Mouse (Mus musculus): ENCODE measurements at regions not wholly inside any gene's neighbourhood (a gene's known extent, or its start where the extent isn't known, plus 50 kb on each side); places are given as distances from the start of the nearest gene placed in this dataset.

GRCm38 (mm10) chr2:92799770-92800169 lies 115.1 kb upstream of the Syt13 start:
- ATAC-seq (replicated peaks; ENCODE audit: poor library complexity), result no peak

GRCm38 (mm10) chr2:92800667-92801066 lies 114.2 kb upstream of the Syt13 start:
- ATAC-seq (replicated peaks; ENCODE audit: poor library complexity), result no peak

GRCm38 (mm10) chr2:92804916-92805315 lies 110.0 kb upstream of the Syt13 start:
- no peak for ATAC-seq (replicated peaks; ENCODE audit: poor library complexity)

- no peak for ATAC-seq (replicated peaks; ENCODE audit: poor library complexity)
Observed at GRCm38 (mm10) chr2:92805761-92806160, 109.1 kb upstream of the Syt13 start.

- ATAC-seq (replicated peaks; ENCODE audit: poor library complexity), result no peak
Observed at GRCm38 (mm10) chr2:92806481-92807195, 108.3 kb upstream of the Syt13 start.

- ATAC-seq (replicated peaks; ENCODE audit: poor library complexity), result no peak
Observed at GRCm38 (mm10) chr2:92807404-92807803, 107.5 kb upstream of the Syt13 start.

GRCm38 (mm10) chr2:92808121-92808520 lies 106.8 kb upstream of the Syt13 start:
- no peak for ATAC-seq (replicated peaks; ENCODE audit: poor library complexity)

GRCm38 (mm10) chr2:92809226-92809625 lies 105.7 kb upstream of the Syt13 start:
- ATAC-seq (replicated peaks; ENCODE audit: poor library complexity), result no peak

GRCm38 (mm10) chr2:92809681-92810323 lies 105.1 kb upstream of the Syt13 start:
- no peak for ATAC-seq (replicated peaks; ENCODE audit: poor library complexity)

GRCm38 (mm10) chr2:92810956-92811355 lies 103.9 kb upstream of the Syt13 start:
- peak; percentile 73 for ATAC-seq (replicated peaks; ENCODE audit: poor library complexity)

- no peak for ATAC-seq (replicated peaks; ENCODE audit: poor library complexity)
Observed at GRCm38 (mm10) chr2:92813028-92813427, 101.9 kb upstream of the Syt13 start.

GRCm38 (mm10) chr2:92819586-92819985 lies 95.3 kb upstream of the Syt13 start:
- ATAC-seq (replicated peaks; ENCODE audit: poor library complexity), result no peak

- ATAC-seq (replicated peaks; ENCODE audit: poor library complexity), result no peak
Observed at GRCm38 (mm10) chr2:92824325-92824724, 90.6 kb upstream of the Syt13 start.

GRCm38 (mm10) chr2:92825395-92825794 lies 89.5 kb upstream of the Syt13 start:
- ATAC-seq (replicated peaks; ENCODE audit: poor library complexity), result no peak

- no peak for ATAC-seq (replicated peaks; ENCODE audit: poor library complexity)
Observed at GRCm38 (mm10) chr2:92830134-92830533, 84.8 kb upstream of the Syt13 start.

GRCm38 (mm10) chr2:92831784-92832183 lies 83.1 kb upstream of the Syt13 start:
- no peak for ATAC-seq (replicated peaks; ENCODE audit: poor library complexity)

- ATAC-seq (replicated peaks; ENCODE audit: poor library complexity), result no peak
Observed at GRCm38 (mm10) chr2:92836203-92836602, 78.7 kb upstream of the Syt13 start.

- no peak for ATAC-seq (replicated peaks; ENCODE audit: poor library complexity)
Observed at GRCm38 (mm10) chr2:92838012-92838411, 76.9 kb upstream of the Syt13 start.

GRCm38 (mm10) chr2:92840009-92840408 lies 74.9 kb upstream of the Syt13 start:
- ATAC-seq (replicated peaks; ENCODE audit: poor library complexity), result peak; percentile 69

GRCm38 (mm10) chr2:92841626-92842025 lies 73.3 kb upstream of the Syt13 start:
- no peak for ATAC-seq (replicated peaks; ENCODE audit: poor library complexity)

- ATAC-seq (replicated peaks; ENCODE audit: poor library complexity), result no peak
Observed at GRCm38 (mm10) chr2:92845061-92845769, 69.7 kb upstream of the Syt13 start.

- no peak for ATAC-seq (replicated peaks; ENCODE audit: poor library complexity)
Observed at GRCm38 (mm10) chr2:92848962-92849361, 65.9 kb upstream of the Syt13 start.

Measured in megakaryocyte progenitor cell, adult 5-6 weeks (primary cell).